Mouse (Mus musculus) hindbrain, embryonic 11.5 days (tissue): ENCODE data around the gene Krt73. TPM values are rescaled to one million over a fixed set of nuclear protein-coding genes. Genes with fewer than 3 reads are reported as not detected.

Experiments used
- ATAC-seq: fragments of 200-750 bp; cut with Nextera tagmentation; 2 replicates; pipeline ENCODE4 v1.8.0; 2017; ENCODE audit warnings: mild to moderate bottlenecking, moderate TSS enrichment, moderate library complexity; ENCODE audit not compliant: low FRiP score
- DNase-seq: peaks from one replicate; pipeline ENCODE4 v3.0.0-alpha.2; 2015; ENCODE audit warnings: low spot score
- H3K27ac ChIP-seq: fragments of 300-500 bp; sonication (generic); 2 replicates; pipeline ENCODE4 v1.5.1; 2014; ENCODE audit warnings: mild to moderate bottlenecking, low read depth, low read length
- H3K27me3 ChIP-seq: fragments of 300-500 bp; sonication (generic); 2 replicates; pipeline ENCODE4 v1.6.1; 2014; ENCODE audit warnings: mild to moderate bottlenecking, low read length, moderate library complexity, mixed read lengths; ENCODE audit not compliant: control insufficient read depth, insufficient read depth
- H3K36me3 ChIP-seq: fragments of 300-500 bp; sonication (generic); 2 replicates; pipeline ENCODE4 v1.6.1; 2014; ENCODE audit warnings: mild to moderate bottlenecking, low read length, moderate library complexity, mixed read lengths; ENCODE audit not compliant: control insufficient read depth, insufficient read depth
- H3K4me1 ChIP-seq: fragments of 300-500 bp; sonication (generic); replicated peaks from 2 replicates; pipeline ENCODE4 v1.6.1; 2014; ENCODE audit warnings: low read length, mixed read lengths; ENCODE audit not compliant: control insufficient read depth, insufficient read depth
- H3K4me2 ChIP-seq: fragments of 300-500 bp; sonication (generic); replicated peaks from 2 replicates; pipeline ENCODE4 v1.6.1; 2014; ENCODE audit warnings: mild to moderate bottlenecking, low read depth, low read length
- H3K4me3 ChIP-seq: fragments of 300-500 bp; sonication (generic); 2 replicates; pipeline ENCODE4 v1.5.1; 2014; ENCODE audit warnings: low read depth, low read length
- H3K9ac ChIP-seq: fragments of 300-500 bp; sonication (generic); 2 replicates; pipeline ENCODE4 v1.6.1; 2014; ENCODE audit warnings: low read depth, low read length
- H3K9me3 ChIP-seq: fragments of 300-500 bp; sonication (generic); 2 replicates; pipeline ENCODE4 v1.6.1; 2016; ENCODE audit warnings: low read length; ENCODE audit not compliant: control insufficient read depth
- WGBS: fragments of 180-500 bp; shearing (Covaris S2); extraction: QIAGEN DNeasy Blood & Tissue Kit; methylation state at CpG from one replicate; pipeline ENCODE4 v1.1.7; 2014; 5-methylcytosine and 5-hydroxymethylcytosine counted together
- polyA plus RNA-seq: library from polyadenylated mRNA; unstranded; fragments of >200 nt; fragmentation: Nextera tagmentation; extraction: Ambion mirVana; gene quantifications from 2 replicates; pipeline ENCODE4 v1.2.1, GENCODE M21; 2014

Gene Krt73
- polyA plus RNA-seq, 1 experiment from 2014 or later, result 0.08 TPM

DNA sequence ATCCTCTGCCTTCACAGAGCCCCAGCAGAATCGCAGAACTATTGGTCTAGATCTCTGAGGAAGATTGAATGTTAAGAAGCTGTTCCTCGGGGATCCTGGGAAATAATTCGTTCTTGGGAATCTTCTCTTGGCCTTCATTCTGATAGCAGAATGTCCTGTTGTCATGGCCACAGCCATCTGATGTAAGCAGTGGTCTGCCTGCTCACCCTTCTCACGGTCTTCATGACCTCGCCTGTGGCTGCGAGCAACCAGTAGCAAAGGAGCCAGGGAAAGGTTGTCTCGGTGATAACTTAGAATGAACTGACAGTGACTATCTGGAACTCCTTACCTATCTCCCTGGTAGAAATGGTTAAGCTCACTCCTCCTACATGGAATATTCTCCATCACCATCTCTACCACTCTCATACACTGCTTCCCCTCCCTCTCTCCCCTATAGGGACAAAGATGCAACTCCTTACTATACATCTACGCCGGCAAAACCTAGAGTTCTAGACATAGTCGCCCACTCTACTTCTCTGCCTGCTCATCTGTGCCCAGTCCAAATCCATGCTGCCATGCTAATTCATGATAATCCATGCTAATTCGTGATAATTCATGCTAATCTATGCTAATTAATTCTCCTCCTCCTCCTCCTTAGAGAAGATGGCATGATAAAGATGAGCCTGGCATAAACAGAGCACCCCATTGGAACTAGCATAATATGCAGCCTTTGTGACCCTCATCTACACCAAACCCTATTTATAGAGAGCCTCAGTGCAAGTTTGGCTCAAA is 1.1 kb upstream of the Krt73 start:
- H3K36me3 ChIP-seq, result no peaks in the 10 kb centered on the region
- DNase-seq, result no peak
- no peak overlapping the region for H3K27ac ChIP-seq
- no peaks in the 10 kb centered on the region for H3K4me1 ChIP-seq
- H3K4me2 ChIP-seq, result no peak overlapping the region
- no peaks in the 10 kb centered on the region for H3K27me3 ChIP-seq
- WGBS, result 78% methylated on average over 11 of the region's 11 CpGs
- no peak overlapping the region for H3K9ac ChIP-seq
- no peak overlapping the region for H3K4me3 ChIP-seq
- ATAC-seq, result peak; percentile 47; the same call in 1 of the 2 replicates
- H3K9me3 ChIP-seq, result no peaks in the 10 kb centered on the region

DNA sequence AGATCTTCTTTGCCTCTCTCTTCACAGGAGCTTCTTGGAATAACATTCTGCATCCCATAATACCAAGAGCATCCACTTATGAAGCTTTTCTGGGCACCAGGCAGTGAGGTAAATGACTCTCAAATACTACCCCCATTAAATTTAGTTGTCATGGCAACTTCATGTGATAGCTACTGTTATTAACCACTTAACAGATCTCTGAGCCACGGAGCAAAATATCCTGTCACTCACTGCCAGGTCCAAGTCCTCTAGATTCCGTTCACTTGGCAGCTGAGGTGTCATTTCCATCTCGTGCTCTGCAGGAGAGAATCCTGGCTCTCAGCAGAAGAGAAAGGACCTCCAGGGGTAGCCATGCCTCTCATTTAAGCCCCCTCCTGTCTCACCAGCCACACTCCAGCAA is 11.3 kb downstream of the Krt73 start:
- H3K9ac ChIP-seq, result no peak overlapping the region
- H3K4me3 ChIP-seq, result no peak overlapping the region
- H3K4me1 ChIP-seq, result no peaks in the 10 kb centered on the region
- no peak overlapping the region for H3K4me2 ChIP-seq
- ATAC-seq (no peak), DNase-seq (no peak)
- H3K27ac ChIP-seq, result no peak overlapping the region
- no peaks in the 10 kb centered on the region for H3K9me3 ChIP-seq
- no peaks in the 10 kb centered on the region for H3K36me3 ChIP-seq
- H3K27me3 ChIP-seq, result no peaks in the 10 kb centered on the region
- 40% methylated on average over 3 of the region's 3 CpGs for WGBS

DNA sequence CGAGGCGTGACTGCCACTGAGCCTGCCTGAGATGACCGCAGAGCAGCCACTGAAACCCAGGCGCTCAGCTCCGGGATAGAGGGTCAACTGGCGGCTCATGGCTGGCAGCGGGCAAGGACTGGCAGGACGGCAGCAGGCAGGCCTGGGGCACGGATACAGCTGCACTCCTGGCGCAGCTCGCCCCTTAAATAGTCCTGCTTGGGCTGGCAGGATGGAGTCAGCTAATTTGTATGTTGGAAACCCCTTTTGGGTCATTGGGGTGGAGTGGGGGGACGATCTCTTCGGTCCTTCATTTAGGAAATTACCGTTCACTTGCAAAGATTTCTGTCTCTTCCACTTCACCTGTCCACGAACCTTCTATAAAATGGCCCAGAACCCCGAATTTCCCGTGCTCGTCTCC is 15.8 kb downstream of the Krt73 start, which contains the start of gene Krt72:
TSS of gene Krt72 (minus strand) at position 101 of the 400 bp plus-strand sequence.
- 95% methylated on average over 18 of the region's 18 CpGs for WGBS
- Histone ChIP-seq H3K9me3 (no peaks in the 10 kb centered on the region), H3K27ac (no peak within 1 kb of the TSS), H3K36me3 (no peaks in the 10 kb centered on the region), H3K4me3 (no peak within 1 kb of the TSS), H3K4me1 (no peaks in the 10 kb centered on the region), H3K4me2 (no peak within 1 kb of the TSS), H3K27me3 (no peaks in the 10 kb centered on the region), H3K9ac (no peak within 1 kb of the TSS)
- no peak for ATAC-seq
- no peak for DNase-seq

DNA sequence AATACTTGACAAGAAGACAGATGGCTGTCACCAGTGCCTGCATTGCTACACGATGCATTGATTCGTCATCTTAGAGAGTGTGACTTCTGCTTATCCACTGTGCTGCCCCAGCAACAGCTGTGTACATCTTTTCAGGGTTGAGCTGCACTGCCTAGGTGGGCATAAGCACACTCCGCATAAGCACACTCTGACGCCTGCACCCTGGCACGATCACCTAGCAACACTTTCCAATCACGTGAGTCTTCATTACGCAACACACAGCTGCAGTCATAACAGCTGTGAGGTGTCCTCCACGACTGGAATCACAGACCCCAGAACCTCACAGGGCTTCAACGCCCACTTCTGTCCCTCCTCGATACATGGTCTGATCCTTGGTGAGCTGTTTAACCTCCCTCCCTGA is 28.7 kb downstream of the Krt73 start:
- 83% methylated on average over 10 of the region's 10 CpGs for WGBS
- ATAC-seq, result no peak

GRCm38 (mm10) chr15:101772711-101773081 is 29.4 kb downstream of the Krt73 start:
- H3K4me1 ChIP-seq, result no peaks in the 10 kb centered on the region

More for the DNA sequence above, 28.7 kb downstream of the Krt73 start:
- Histone ChIP-seq H3K9me3 (no peaks in the 10 kb centered on the region), H3K36me3 (no peaks in the 10 kb centered on the region), H3K4me2 (no peak overlapping the region), H3K9ac (no peak overlapping the region), H3K4me3 (no peak overlapping the region), H3K27ac (no peak overlapping the region), H3K4me1 (no peaks in the 10 kb centered on the region), H3K27me3 (no peaks in the 10 kb centered on the region)
- DNase-seq, result no peak

GRCm38 (mm10) chr15:101772080-101772710 is 30.0 kb downstream of the Krt73 start:
- no peak overlapping the region for H3K9ac ChIP-seq
- 71% methylated on average over 5 of the region's 5 CpGs for WGBS

More at GRCm38 (mm10) chr15:101772711-101773081, 29.4 kb downstream of the Krt73 start:
- DNase-seq (peak; percentile 96), ATAC-seq (peak; percentile 64)
- Histone ChIP-seq H3K4me3 (no peak overlapping the region), H3K27me3 (no peaks in the 10 kb centered on the region), H3K9me3 (no peaks in the 10 kb centered on the region), H3K36me3 (no peaks in the 10 kb centered on the region), H3K27ac (no peak overlapping the region), H3K4me2 (no peak overlapping the region), H3K9ac (no peak overlapping the region)
- 11% methylated on average over 5 of the region's 5 CpGs for WGBS

GRCm38 (mm10) chr15:101770226-101770625 is 31.9 kb downstream of the Krt73 start:
- H3K9ac ChIP-seq, result no peak overlapping the region
- DNase-seq (no peak), ATAC-seq (no peak)
- no peak overlapping the region for H3K27ac ChIP-seq
- H3K27me3 ChIP-seq, result no peaks in the 10 kb centered on the region
- 64% methylated on average over 8 of the region's 8 CpGs for WGBS
- H3K4me3 ChIP-seq, result no peak overlapping the region
- H3K36me3 ChIP-seq, result no peaks in the 10 kb centered on the region
- no peaks in the 10 kb centered on the region for H3K4me1 ChIP-seq
- no peak overlapping the region for H3K4me2 ChIP-seq
- no peaks in the 10 kb centered on the region for H3K9me3 ChIP-seq

More at GRCm38 (mm10) chr15:101772080-101772710, 30.0 kb downstream of the Krt73 start:
- Histone ChIP-seq H3K4me3 (no peak overlapping the region), H3K36me3 (no peaks in the 10 kb centered on the region), H3K4me1 (no peaks in the 10 kb centered on the region), H3K4me2 (no peak overlapping the region), H3K9me3 (no peaks in the 10 kb centered on the region), H3K27ac (no peak overlapping the region), H3K27me3 (no peaks in the 10 kb centered on the region)
- ATAC-seq (no peak), DNase-seq (peak; percentile 50)
